Mouse (Mus musculus): ENCODE data around the gene Muc20. TPM values are rescaled to one million over a fixed set of nuclear protein-coding genes. Genes with fewer than 3 reads are reported as not detected.

Gene Muc20
- not detected for polyA plus RNA-seq (2015; fragmentation: Illumina TruSeq; extraction: RNeasy Lipid Tissue Mini Kit (QIAGEN cat#74804); ENCODE audit: insufficient read depth, low replicate concordance)

DNA sequence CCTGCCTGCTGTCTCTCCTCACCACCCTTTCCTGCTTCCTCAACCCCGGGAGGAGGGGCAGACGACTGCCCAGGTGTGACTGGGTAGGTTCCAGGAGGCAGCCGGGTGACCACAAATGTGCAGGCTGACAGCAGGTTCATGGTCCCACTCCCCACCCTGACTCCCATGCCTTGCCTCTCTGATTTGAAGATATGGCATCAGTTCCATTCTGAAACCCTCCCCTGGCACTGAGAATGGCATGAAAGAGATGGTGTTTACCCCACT lies at the start of gene Muc20:
Muc20 (minus strand) TSS at position 10 of the 264 bp plus-strand sequence.

DNA sequence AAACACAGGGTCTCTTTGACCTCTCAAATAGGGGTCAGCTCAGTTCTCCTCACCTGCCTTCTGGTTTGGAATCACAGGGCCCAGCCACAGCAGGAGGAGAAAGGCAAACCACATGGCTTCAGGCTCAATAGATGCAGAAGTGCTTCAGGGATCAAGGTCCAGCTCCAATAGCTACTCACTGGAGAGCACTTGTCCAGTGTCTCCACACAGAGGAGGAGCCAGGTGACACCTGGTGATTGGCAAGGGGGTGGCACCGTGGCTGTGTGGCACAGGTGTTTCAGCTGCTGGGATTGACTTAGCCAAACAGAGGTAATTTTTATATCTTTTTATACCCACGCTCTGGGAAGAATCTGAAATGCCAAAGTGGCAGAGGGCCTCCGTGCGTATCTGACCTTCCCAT lies 13.1 kb upstream of the Muc20 start, which contains the start of gene Smbd1:
Smbd1 (minus strand) TSS at position 157 of the 400 bp plus-strand sequence.

DNA sequence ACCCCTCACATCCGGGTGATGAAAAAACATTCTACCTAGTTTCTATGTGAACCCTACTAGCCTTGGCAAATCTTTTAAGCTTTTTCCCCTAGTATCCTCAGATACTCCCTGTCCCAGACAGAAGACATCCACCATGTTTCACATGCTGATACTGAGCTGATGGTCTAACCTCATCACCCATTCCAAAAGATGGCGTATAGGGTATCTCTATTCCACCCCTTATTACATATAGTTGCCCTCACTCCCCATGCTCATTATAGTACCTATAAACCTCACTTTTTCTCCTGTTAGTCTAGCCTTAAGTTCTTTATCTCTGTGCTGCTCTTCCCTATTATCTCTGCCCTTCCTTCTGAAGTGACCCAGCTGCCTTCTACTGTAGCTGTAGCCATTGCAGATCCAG lies 61.6 kb downstream of the Muc20 start, which contains the start of gene Muc4:
Muc4 (plus strand) TSS at position 301 of the 400 bp plus-strand sequence.

Other genes with a start within 250 kb of the Muc20 start
- gene Tfrc, start 188.5 kb downstream of the Muc20 start, polyA plus RNA-seq (2015; fragmentation: Illumina TruSeq; extraction: RNeasy Lipid Tissue Mini Kit (QIAGEN cat#74804); ENCODE audit: insufficient read depth, low replicate concordance) = 115 TPM
- 26.6 TPM for gene Tnk2, start 153.6 kb downstream of the Muc20 start, polyA plus RNA-seq (2015; fragmentation: Illumina TruSeq; extraction: RNeasy Lipid Tissue Mini Kit (QIAGEN cat#74804); ENCODE audit: insufficient read depth, low replicate concordance)
- gene Muc4, start 61.5 kb downstream of the Muc20 start, polyA plus RNA-seq (2015; fragmentation: Illumina TruSeq; extraction: RNeasy Lipid Tissue Mini Kit (QIAGEN cat#74804); ENCODE audit: insufficient read depth, low replicate concordance) = not detected
- not detected for gene Smbd1, start 13.0 kb upstream of the Muc20 start, polyA plus RNA-seq (2015; fragmentation: Illumina TruSeq; extraction: RNeasy Lipid Tissue Mini Kit (QIAGEN cat#74804); ENCODE audit: insufficient read depth, low replicate concordance)
- 110 TPM for gene Fyttd1, start 80.1 kb upstream of the Muc20 start, polyA plus RNA-seq (2015; fragmentation: Illumina TruSeq; extraction: RNeasy Lipid Tissue Mini Kit (QIAGEN cat#74804); ENCODE audit: insufficient read depth, low replicate concordance)
- gene Rubcn, start 80.3 kb upstream of the Muc20 start, polyA plus RNA-seq (2015; fragmentation: Illumina TruSeq; extraction: RNeasy Lipid Tissue Mini Kit (QIAGEN cat#74804); ENCODE audit: insufficient read depth, low replicate concordance) = 76.9 TPM
- gene Lrch3, start 116.7 kb upstream of the Muc20 start, polyA plus RNA-seq (2015; fragmentation: Illumina TruSeq; extraction: RNeasy Lipid Tissue Mini Kit (QIAGEN cat#74804); ENCODE audit: insufficient read depth, low replicate concordance) = 57.2 TPM